Mouse (Mus musculus) adrenal gland, adult (tissue): ENCODE results near the gene Robo3.

ENCODE experiments used
- DNase-seq, 2 experiments: peaks; one replicate each; pipeline ENCODE4 v3.0.0; 2022 to 2023; ENCODE audit warnings: low spot score in 1 of 2; ENCODE audit not compliant: inconsistent age in 2 of 2

Gene Robo3

DNA sequence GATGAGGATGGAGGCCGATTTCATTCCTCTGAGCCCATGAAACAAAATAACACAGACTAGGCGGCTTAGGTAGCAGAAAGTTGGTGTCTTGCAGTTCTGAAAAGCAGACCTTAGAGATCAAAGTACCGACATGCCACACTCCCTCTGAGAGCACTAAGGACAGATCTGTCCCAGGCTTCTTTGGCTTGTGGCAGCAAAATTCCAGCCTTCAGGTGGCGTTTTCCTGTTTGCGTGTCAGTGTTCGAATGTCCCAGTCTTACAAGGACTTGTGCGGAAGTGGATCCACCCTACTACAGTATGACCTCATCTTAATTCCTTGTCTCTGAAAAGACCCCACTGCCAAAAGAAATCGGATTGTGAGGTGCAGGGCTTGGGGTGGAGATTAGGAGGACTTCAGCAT lies 64.2 kb downstream of the Robo3 start:
- peak in 1 of 2 experiments; percentile 67 for DNase-seq

- no peak for DNase-seq
Measured at GRCm38 (mm10) chr9:37368081-37368830, 64.8 kb downstream of the Robo3 start.

DNA sequence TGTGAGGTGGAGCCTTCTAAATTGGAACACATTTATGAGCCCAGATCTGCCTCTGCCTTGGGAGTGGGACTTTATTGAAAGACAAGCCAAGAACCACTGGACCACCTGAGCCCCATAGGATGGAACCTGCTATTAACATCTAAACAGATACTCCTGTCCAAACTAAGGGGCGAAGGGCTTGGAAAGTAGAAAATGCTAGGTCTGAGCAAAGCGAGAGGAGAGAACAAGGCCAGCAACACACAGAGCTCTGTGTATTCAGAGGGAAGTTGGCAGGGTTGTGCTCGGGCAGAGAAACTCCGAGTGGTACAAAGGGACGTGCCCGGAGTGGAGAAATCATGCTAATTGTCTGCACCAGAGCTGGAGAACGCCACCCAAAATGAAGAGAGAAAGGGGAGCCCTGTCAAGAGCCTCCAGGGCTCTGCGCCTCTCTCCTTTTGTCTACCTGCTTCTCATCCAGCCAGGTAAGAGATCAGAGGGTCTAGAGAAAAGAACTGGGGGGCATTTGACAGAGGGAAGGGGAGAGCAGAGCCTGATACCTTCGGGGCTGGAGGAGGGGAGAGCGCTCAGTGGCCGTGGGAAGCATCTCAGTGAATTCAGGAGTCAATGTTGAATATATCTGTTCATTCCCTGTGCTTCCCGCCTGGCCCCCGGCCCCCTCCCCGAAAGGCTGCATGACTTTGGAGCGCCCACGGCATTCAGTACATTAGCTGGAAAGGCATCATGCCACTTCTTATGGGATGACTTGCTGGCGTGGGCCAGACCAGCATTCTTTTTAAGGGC lies 65.6 kb downstream of the Robo3 start, which contains the start of gene Hepacam:
Gene Hepacam, plus strand, starts transcription at position 51 of the 780 bp plus-strand sequence.
- no peak for DNase-seq

- DNase-seq, result peak; percentile 52 to 72
Measured at GRCm38 (mm10) chr9:37365706-37366105, 67.3 kb downstream of the Robo3 start.
